Mouse (Mus musculus) G1E (cell line): ENCODE measurements around the gene Hoxa11. TPM values are rescaled to one million over a fixed set of nuclear protein-coding genes. Genes with fewer than 3 reads are reported as not detected.

ENCODE experiments used
- ATAC-seq: 2 replicates; pipeline ENCODE4 v1.8.0; 2016; ENCODE audit warnings: mild to moderate bottlenecking; ENCODE audit not compliant: insufficient number of reproducible peaks, poor library complexity, low FRiP score, severe bottlenecking; ENCODE audit errors: extremely low read depth
- DNase-seq: peaks from one replicate; pipeline ENCODE4 v3.0.0; 2012; ENCODE audit warnings: low spot score
- H3K27me3 ChIP-seq: 2 replicates; pipeline ENCODE4 v1.6.1; 2012; ENCODE audit warnings: mild to moderate bottlenecking, low read length, inconsistent platforms; ENCODE audit not compliant: insufficient read depth
- H3K36me3 ChIP-seq: replicated peaks from 2 replicates; pipeline ENCODE3; 2012; ENCODE audit warnings: mild to moderate bottlenecking, inconsistent platforms
- H3K4me1 ChIP-seq: 2 replicates; pipeline ENCODE4 v1.6.1; 2012; ENCODE audit warnings: low read depth, low read length, inconsistent platforms, mixed read lengths; ENCODE audit not compliant: insufficient read depth
- H3K4me3 ChIP-seq: 2 replicates; pipeline ENCODE4 v1.5.1; 2012; ENCODE audit warnings: low read depth, mild to moderate bottlenecking, inconsistent platforms, low read length, moderate library complexity, mixed read lengths
- H3K9me3 ChIP-seq: replicated peaks from 2 replicates; pipeline ENCODE4 v1.6.1; 2012; ENCODE audit warnings: inconsistent platforms
- CTCF ChIP-seq: IDR thresholded peaks from 2 replicates; pipeline ENCODE4 v1.5.1; 2012; ENCODE audit warnings: low read depth, low read length, inconsistent platforms, mixed read lengths
- GATA1 ChIP-seq: IDR thresholded peaks from 2 replicates; pipeline ENCODE4 v1.6.1; 2012; ENCODE audit warnings: borderline replicate concordance, low read length, inconsistent platforms, mixed read lengths
- GATA2 ChIP-seq: IDR thresholded peaks from 2 replicates; pipeline ENCODE4 v1.6.1; 2012; ENCODE audit warnings: low read depth, low read length, inconsistent platforms, borderline replicate concordance
- POLR2AphosphoS5 ChIP-seq: IDR thresholded peaks from 2 replicates; pipeline ENCODE4 v1.6.1; 2012; ENCODE audit warnings: low read depth, low read length, inconsistent platforms; ENCODE audit not compliant: insufficient replicate concordance
- TAL1 ChIP-seq: conservative IDR thresholded peaks from 2 replicates; pipeline ENCODE4 v1.6.1; 2012; ENCODE audit warnings: low read depth, low read length, inconsistent platforms, mixed read lengths
- polyA plus RNA-seq: library from polyadenylated mRNA; stranded (reverse); fragments of >175 nt; gene quantifications from 2 replicates; pipeline ENCODE4 v1.2.3, GENCODE M21; 2012
- total RNA-seq, 2 experiments: library from RNA; stranded (forward) in 1 of 2; stranded (reverse) in 1 of 2; fragments of 200-1000 nt in 1 of 2; fragments of >200 nt in 1 of 2; fragmentation: Nextera tagmentation in 1 of 2; gene quantifications; 2 replicates each; pipeline ENCODE4 v1.2.3; 2014 to 2017

The Hoxa11 gene
- total and polyA plus RNA-seq, 3 experiments, result not detected

- no peak for ATAC-seq
Observed at GRCm38 (mm10) chr6:52225612-52226568, 19.7 kb downstream of the Hoxa11 start.

GRCm38 (mm10) chr6:52224895-52225611 lies 20.6 kb downstream of the Hoxa11 start:
- Histone ChIP-seq H3K4me3 (no peak overlapping the region), H3K36me3 (no peaks in the 10 kb centered on the region), H3K9me3 (no peaks in the 10 kb centered on the region), H3K27me3 (peaks cover 66% of the 10 kb centered on the region), H3K4me1 (peaks cover 10% of the 10 kb centered on the region)
- no peak for DNase-seq
- TF ChIP-seq TAL1 (no peak), GATA2 (no peak), CTCF (no peak), GATA1 (no peak), POLR2AphosphoS5 (no peak)
- ATAC-seq, result no peak

More at GRCm38 (mm10) chr6:52225612-52226568, 19.7 kb downstream of the Hoxa11 start:
- Histone ChIP-seq H3K36me3 (no peaks in the 10 kb centered on the region), H3K4me3 (no peak overlapping the region), H3K27me3 (peaks cover 73% of the 10 kb centered on the region), H3K9me3 (no peaks in the 10 kb centered on the region), H3K4me1 (peaks cover 10% of the 10 kb centered on the region)
- no peak for TF ChIP-seq GATA1
- no peak for TF ChIP-seq POLR2AphosphoS5
- no peak for TF ChIP-seq TAL1
- TF ChIP-seq GATA2, result no peak
- no peak for TF ChIP-seq CTCF
- no peak for DNase-seq

GRCm38 (mm10) chr6:52223939-52224760 lies 21.5 kb downstream of the Hoxa11 start:
- TF ChIP-seq GATA2 (no peak), GATA1 (no peak), POLR2AphosphoS5 (no peak), TAL1 (no peak), CTCF (no peak)
- no peaks in the 10 kb centered on the region for H3K36me3 ChIP-seq
- peaks cover 10% of the 10 kb centered on the region for H3K4me1 ChIP-seq
- ATAC-seq (no peak), DNase-seq (no peak)
- no peaks in the 10 kb centered on the region for H3K9me3 ChIP-seq
- H3K27me3 ChIP-seq, result peaks cover 59% of the 10 kb centered on the region
- no peak overlapping the region for H3K4me3 ChIP-seq

GRCm38 (mm10) chr6:52222729-52223128 lies 22.9 kb downstream of the Hoxa11 start:
- H3K4me1 ChIP-seq, result peaks cover 10% of the 10 kb centered on the region
- H3K9me3 ChIP-seq, result no peaks in the 10 kb centered on the region
- no peak for TF ChIP-seq POLR2AphosphoS5
- no peak for TF ChIP-seq CTCF
- TF ChIP-seq GATA2, result no peak
- TF ChIP-seq GATA1, result no peak
- TF ChIP-seq TAL1, result no peak
- H3K4me3 ChIP-seq, result no peak overlapping the region
- H3K27me3 ChIP-seq, result peaks cover 53% of the 10 kb centered on the region
- ATAC-seq (no peak), DNase-seq (no peak)
- no peaks in the 10 kb centered on the region for H3K36me3 ChIP-seq

- ATAC-seq (no peak), DNase-seq (no peak)
- H3K36me3 ChIP-seq, result no peaks in the 10 kb centered on the region
- H3K9me3 ChIP-seq, result peaks cover 5% of the 10 kb centered on the region
- H3K4me1 ChIP-seq, result peaks cover 10% of the 10 kb centered on the region
- peaks cover 52% of the 10 kb centered on the region for H3K27me3 ChIP-seq
- TF ChIP-seq TAL1, result no peak
- TF ChIP-seq GATA2, result no peak
- no peak for TF ChIP-seq GATA1
- no peak for TF ChIP-seq POLR2AphosphoS5
- TF ChIP-seq CTCF, result no peak
- H3K4me3 ChIP-seq, result peak overlapping the region; percentile 62; the same call in 1 of the 2 replicates
Observed at GRCm38 (mm10) chr6:52221993-52222685, 23.5 kb downstream of the Hoxa11 start.
